Mouse (Mus musculus) heart, postnatal 0 days (tissue): Measurements from ENCODE around the gene Crat. TPM values are rescaled to one million over a fixed set of nuclear protein-coding genes. Genes with fewer than 3 reads are reported as not detected.

Experiments used
- ATAC-seq: fragments of 200-750 bp; cut with Nextera tagmentation; 2 replicates; pipeline ENCODE4 v1.8.0; 2017; ENCODE audit warnings: low read depth, moderate number of reproducible peaks, moderate library complexity; ENCODE audit not compliant: insufficient read depth
- DNase-seq: peaks from one replicate; pipeline ENCODE4 v3.0.0-alpha.2; 2016; ENCODE audit warnings: low spot score
- H3K27ac ChIP-seq: fragments of 300-500 bp; sonication (generic); 2 replicates; pipeline ENCODE4 v1.5.1; 2014; ENCODE audit warnings: low read depth, mild to moderate bottlenecking
- H3K27me3 ChIP-seq: fragments of 300-500 bp; sonication (generic); 2 replicates; pipeline ENCODE4 v1.6.1; 2014; ENCODE audit warnings: low read length, mixed read lengths; ENCODE audit not compliant: control insufficient read depth, insufficient read depth
- H3K36me3 ChIP-seq: fragments of 300-500 bp; sonication (generic); replicated peaks from 2 replicates; pipeline ENCODE4 v1.6.1; 2014; ENCODE audit warnings: low read length, mixed read lengths; ENCODE audit not compliant: control insufficient read depth, insufficient read depth
- H3K4me1 ChIP-seq: fragments of 300-500 bp; sonication (generic); 2 replicates; pipeline ENCODE4 v1.6.1; 2014; ENCODE audit warnings: antibody characterized with exemption; ENCODE audit not compliant: control insufficient read depth, insufficient read depth
- H3K4me2 ChIP-seq: fragments of 300-500 bp; sonication (generic); 2 replicates; pipeline ENCODE4 v1.6.1; 2014; ENCODE audit warnings: low read depth, mild to moderate bottlenecking, low read length, moderate library complexity
- H3K4me3 ChIP-seq: fragments of 300-500 bp; sonication (generic); 2 replicates; pipeline ENCODE4 v1.5.1; 2014; ENCODE audit warnings: low read depth, low read length
- H3K9ac ChIP-seq: fragments of 300-500 bp; sonication (generic); replicated peaks from 2 replicates; pipeline ENCODE4 v1.6.1; 2014; ENCODE audit warnings: low read depth, low read length, mixed read lengths
- H3K9me3 ChIP-seq: fragments of 300-500 bp; sonication (generic); replicated peaks from 2 replicates; pipeline ENCODE4 v1.6.1; 2016; ENCODE audit warnings: low read length; ENCODE audit not compliant: control insufficient read depth
- CTCF ChIP-seq: IDR thresholded peaks from 2 replicates; pipeline ENCODE4 v1.5.1; 2016; ENCODE audit warnings: antibody characterized with exemption, control low read depth, low read depth
- EP300 ChIP-seq: IDR thresholded peaks from 2 replicates; pipeline ENCODE4 v1.6.1; 2016; ENCODE audit warnings: antibody characterized with exemption, low read depth
- WGBS: fragments of 180-500 bp; shearing (Covaris S2); extraction: QIAGEN DNeasy Blood & Tissue Kit; methylation state at CpG from one replicate; pipeline ENCODE4 v1.1.7; 2014; 5-methylcytosine and 5-hydroxymethylcytosine counted together
- polyA plus RNA-seq: library from polyadenylated mRNA; unstranded; fragments of >200 nt; fragmentation: Nextera tagmentation; extraction: Ambion mirVana; gene quantifications from 2 replicates; pipeline ENCODE4 v1.2.1, GENCODE M21; 2015
- total RNA-seq: library from RNA; depleted of rRNA; stranded (reverse); fragments of >200 nt; gene quantifications from 2 replicates; pipeline ENCODE4 v1.2.3, GENCODE M21; 2014; ENCODE audit warnings: low replicate concordance

The Crat gene
- total and polyA plus RNA-seq, 2 experiments from 2014 or later = 263 to 413 TPM

GRCm38 (mm10) chr2:30408452-30409100 is 7.0 kb downstream of the Crat start:
- no peak for TF ChIP-seq CTCF
- TF ChIP-seq EP300 = no peak
- H3K9me3 ChIP-seq = no peaks in the 10 kb centered on the region
- ATAC-seq = no peak
- no peaks in the 10 kb centered on the region for H3K27me3 ChIP-seq
- 73% methylated on average over 8 of the region's 8 CpGs for WGBS
- H3K9ac ChIP-seq = 0 out of 2 replicates have a peak overlapping the region, but pooled peaks have one; percentile 27
- peak overlapping the region; percentile 94 for H3K27ac ChIP-seq
- H3K36me3 ChIP-seq = peaks cover 90% of the 10 kb centered on the region
- no peak overlapping the region for H3K4me2 ChIP-seq
- H3K4me1 ChIP-seq = peaks cover 29% of the 10 kb centered on the region
- no peak overlapping the region for H3K4me3 ChIP-seq
- DNase-seq = no peak

GRCm38 (mm10) chr2:30407778-30408177 is 7.8 kb downstream of the Crat start:
- Histone ChIP-seq H3K9me3 (no peaks in the 10 kb centered on the region), H3K4me3 (no peak overlapping the region), H3K36me3 (peaks cover 95% of the 10 kb centered on the region), H3K27ac (no peak overlapping the region), H3K4me1 (peaks cover 25% of the 10 kb centered on the region), H3K27me3 (no peaks in the 10 kb centered on the region), H3K4me2 (no peak overlapping the region), H3K9ac (no peak overlapping the region)
- TF ChIP-seq CTCF = no peak
- WGBS = 85% methylated on average over 10 of the region's 10 CpGs
- ATAC-seq (no peak), DNase-seq (no peak)

GRCm38 (mm10) chr2:30407221-30407620 is 8.4 kb downstream of the Crat start:
- no peak overlapping the region for H3K4me2 ChIP-seq
- 80% methylated on average over 2 of the region's 2 CpGs for WGBS
- H3K27ac ChIP-seq = no peak overlapping the region
- H3K9ac ChIP-seq = no peak overlapping the region
- H3K4me3 ChIP-seq = no peak overlapping the region
- TF ChIP-seq EP300 (no peak), CTCF (no peak)
- H3K4me1 ChIP-seq = peaks cover 21% of the 10 kb centered on the region
- H3K36me3 ChIP-seq = peaks cover 95% of the 10 kb centered on the region
- H3K27me3 ChIP-seq = no peaks in the 10 kb centered on the region
- ATAC-seq (no peak), DNase-seq (no peak)
- no peaks in the 10 kb centered on the region for H3K9me3 ChIP-seq

GRCm38 (mm10) chr2:30403870-30404269 is 11.7 kb downstream of the Crat start:
- H3K4me3 ChIP-seq = no peak overlapping the region
- no peaks in the 10 kb centered on the region for H3K9me3 ChIP-seq
- no peaks in the 10 kb centered on the region for H3K27me3 ChIP-seq
- no peak overlapping the region for H3K27ac ChIP-seq
- DNase-seq (no peak), ATAC-seq (no peak)
- TF ChIP-seq CTCF = no peak
- TF ChIP-seq EP300 = no peak
- H3K36me3 ChIP-seq = peaks cover 85% of the 10 kb centered on the region
- no peak overlapping the region for H3K9ac ChIP-seq
- no peak overlapping the region for H3K4me2 ChIP-seq
- 89% methylated on average over 1 of the region's 1 CpGs for WGBS
- H3K4me1 ChIP-seq = peaks cover 9% of the 10 kb centered on the region; the same call in 1 of the 2 replicates

- no peak overlapping the region for H3K4me3 ChIP-seq
- H3K36me3 ChIP-seq = peaks cover 83% of the 10 kb centered on the region
- no peak overlapping the region for H3K4me2 ChIP-seq
- no peaks in the 10 kb centered on the region for H3K9me3 ChIP-seq
- TF ChIP-seq CTCF (no peak), EP300 (no peak)
- no peak overlapping the region for H3K27ac ChIP-seq
- ATAC-seq = no peak
- no peaks in the 10 kb centered on the region for H3K27me3 ChIP-seq
- WGBS = 48% methylated on average over 2 of the region's 2 CpGs
- H3K4me1 ChIP-seq = 0 out of 2 replicates have a peak, but pooled peaks cover 5% of the 10 kb centered on the region
- no peak for DNase-seq
- no peak overlapping the region for H3K9ac ChIP-seq
Measured at GRCm38 (mm10) chr2:30402843-30403242, 12.8 kb downstream of the Crat start.

GRCm38 (mm10) chr2:30402351-30402826 is 13.2 kb downstream of the Crat start:
- 85% methylated on average over 9 of the region's 9 CpGs for WGBS
- Histone ChIP-seq H3K36me3 (peaks cover 83% of the 10 kb centered on the region), H3K27ac (no peak overlapping the region), H3K9me3 (no peaks in the 10 kb centered on the region), H3K4me1 (0 out of 2 replicates have a peak, but pooled peaks cover 5% of the 10 kb centered on the region), H3K27me3 (no peaks in the 10 kb centered on the region), H3K9ac (no peak overlapping the region), H3K4me2 (no peak overlapping the region), H3K4me3 (no peak overlapping the region)
- TF ChIP-seq EP300 (no peak), CTCF (no peak)
- no peak for ATAC-seq
- DNase-seq = no peak
